Mouse (Mus musculus): ENCODE data around the gene Npepps. TPM values are rescaled to one million over a fixed set of nuclear protein-coding genes. Genes with fewer than 3 reads are reported as not detected.
"Not testable (repeated sequence)": the region's sequence is repeated elsewhere in the genome, so short reads cannot be mapped to it uniquely, and the experiment has no call there.

Npepps gene
- 83.9 and 90.7 TPM in 2 replicates for polyA plus RNA-seq (2016; fragmentation: Nextera tagmentation; extraction: Ambion mirVana)

DNA sequence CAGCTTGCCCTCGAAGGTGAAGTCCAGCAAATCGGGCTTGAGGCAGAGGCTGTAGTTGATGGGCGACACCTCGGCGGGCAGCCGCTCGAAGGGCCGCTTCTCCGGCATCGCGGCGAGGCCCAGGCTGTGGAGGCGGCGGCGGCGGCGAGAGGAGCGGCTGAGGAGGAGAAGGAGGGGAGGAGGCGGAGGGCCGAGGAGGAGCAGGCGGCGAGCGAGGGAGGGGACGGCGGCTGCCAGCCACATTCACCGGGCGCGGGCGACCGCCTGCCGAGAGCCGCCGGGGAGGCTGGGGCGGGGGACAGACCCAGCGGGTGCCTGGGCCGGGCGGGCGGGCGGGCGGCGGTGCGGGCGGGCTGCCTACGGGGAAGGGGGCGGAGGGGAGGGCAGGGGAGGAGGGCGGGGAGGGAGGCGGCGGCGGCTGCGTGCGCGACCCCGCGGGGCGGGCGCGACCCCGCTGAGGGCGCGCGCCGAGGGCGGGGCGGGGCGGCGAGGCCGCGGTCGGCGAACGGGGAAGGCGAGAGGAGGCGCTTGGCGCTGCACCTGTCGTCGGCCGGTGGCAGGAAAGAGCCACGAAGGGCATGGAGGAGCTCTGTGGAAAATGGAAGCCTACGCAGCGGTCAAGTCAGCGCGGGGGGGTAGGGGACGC, at the start of gene Npepps:
Gene Npepps, minus strand, starts transcription at position 423 of the 646 bp plus-strand sequence.
- Histone ChIP-seq H3K4me1 (peaks cover 22% of the 10 kb centered on the region), H3K9me3 (no peaks in the 10 kb centered on the region), H3K4me3 (peak within 1 kb of the TSS; percentile 100), H3K36me3 (0 out of 2 replicates have a peak, but pooled peaks cover 6% of the 10 kb centered on the region), H3K27me3 (ENCODE audit: insufficient read depth, poor library complexity, severe bottlenecking) (no peaks in the 10 kb centered on the region), H3K27ac (peak within 1 kb of the TSS; percentile 100)
- DNase-seq (ENCODE audit: low spot score) = peak; percentile 85
- WGBS = under 1% methylated on average over 59 of the region's 83 CpGs

- Histone ChIP-seq H3K9me3 (no peaks in the 10 kb centered on the region), H3K27me3 (ENCODE audit: insufficient read depth, poor library complexity, severe bottlenecking) (no peaks in the 10 kb centered on the region), H3K36me3 (peaks cover 70% of the 10 kb centered on the region), H3K4me1 (0 out of 2 replicates have a peak, but pooled peaks cover 6% of the 10 kb centered on the region), H3K4me3 (no peak overlapping the region), H3K27ac (no peak overlapping the region)
- 25% methylated on average over 9 of the region's 9 CpGs for WGBS
- no peak for DNase-seq (ENCODE audit: low spot score)
These were observed 47.7 kb upstream of the Npepps start for GRCm38 (mm10) chr11:97328148-97328547.

DNA sequence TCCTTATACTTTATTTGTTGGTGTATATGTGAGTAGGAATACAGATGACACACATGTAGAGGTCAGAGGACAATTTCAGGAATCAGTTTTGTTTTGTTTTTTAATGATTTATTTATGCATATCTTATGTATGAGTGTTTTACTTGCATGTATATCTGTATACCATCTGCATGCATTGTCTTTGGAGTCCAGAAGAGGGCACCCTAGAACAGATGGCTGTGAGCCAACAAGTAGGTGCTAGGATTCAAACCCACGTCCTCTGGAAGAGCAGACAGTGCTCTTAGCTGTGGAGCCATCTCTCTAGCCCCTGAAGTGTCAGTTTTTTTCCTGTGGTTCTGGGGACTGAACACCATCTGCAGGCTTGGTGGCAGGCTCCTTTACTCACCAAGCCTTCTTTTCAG, 44.8 kb upstream of the Npepps start:
- Histone ChIP-seq H3K27me3 (ENCODE audit: insufficient read depth, poor library complexity, severe bottlenecking) (no peaks in the 10 kb centered on the region), H3K4me1 (no peaks in the 10 kb centered on the region), H3K36me3 (peaks cover 85% of the 10 kb centered on the region), H3K4me3 (no peak overlapping the region), H3K9me3 (no peaks in the 10 kb centered on the region), H3K27ac (no peak overlapping the region)
- DNase-seq (ENCODE audit: low spot score) = no peak
- 76% methylated on average over 1 of the region's 1 CpGs for WGBS

GRCm38 (mm10) chr11:97321894-97322600, 41.6 kb upstream of the Npepps start:
- peaks cover 81% of the 10 kb centered on the region for H3K36me3 ChIP-seq
- H3K4me1 ChIP-seq; H3K27ac ChIP-seq; H3K27me3 ChIP-seq (ENCODE audit: insufficient read depth, poor library complexity, severe bottlenecking); H3K9me3 ChIP-seq; H3K4me3 ChIP-seq; DNase-seq (ENCODE audit: low spot score): not testable (repeated sequence)
- 84% methylated on average over 8 of the region's 8 CpGs for WGBS

DNA sequence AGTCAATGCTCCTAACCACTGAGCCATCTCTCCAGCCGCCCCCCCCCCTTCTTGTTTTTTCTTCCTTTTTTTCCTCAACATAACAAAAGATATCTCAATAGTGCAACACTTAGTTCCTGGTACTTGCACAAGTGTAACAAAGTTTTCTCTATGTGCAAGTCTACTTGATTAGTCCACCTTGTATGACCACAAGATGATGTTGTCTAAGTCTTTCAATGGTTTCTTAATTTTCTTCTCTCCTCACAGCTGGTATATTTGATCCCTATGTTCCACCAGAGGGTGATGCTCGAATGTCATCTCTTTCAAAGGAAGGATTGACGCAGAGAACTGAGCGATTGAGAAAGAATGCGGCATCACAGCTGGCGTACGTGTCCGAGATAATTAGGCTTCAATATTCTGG, 40.8 kb upstream of the Npepps start:
- no peak for DNase-seq (ENCODE audit: low spot score)
- H3K27ac ChIP-seq = no peak overlapping the region
- no peaks in the 10 kb centered on the region for H3K27me3 ChIP-seq (ENCODE audit: insufficient read depth, poor library complexity, severe bottlenecking)
- WGBS = 91% methylated on average over 8 of the region's 8 CpGs
- no peak overlapping the region for H3K4me3 ChIP-seq
- peaks cover 7% of the 10 kb centered on the region; the same call in 1 of the 2 replicates for H3K4me1 ChIP-seq
- H3K9me3 ChIP-seq = no peaks in the 10 kb centered on the region
- peaks cover 73% of the 10 kb centered on the region for H3K36me3 ChIP-seq

GRCm38 (mm10) chr11:97315504-97316503, 35.4 kb upstream of the Npepps start, which contains the start of gene Mrpl45:
Mrpl45 (plus strand) TSS chr11:97315716.
- Histone ChIP-seq H3K27ac (peak within 1 kb of the TSS; percentile 90), H3K9me3 (no peaks in the 10 kb centered on the region), H3K4me3 (peak within 1 kb of the TSS; percentile 68), H3K4me1 (peaks cover 17% of the 10 kb centered on the region), H3K36me3 (peaks cover 30% of the 10 kb centered on the region; the same call in 1 of the 2 replicates), H3K27me3 (ENCODE audit: insufficient read depth, poor library complexity, severe bottlenecking) (no peaks in the 10 kb centered on the region)
- under 1% methylated on average over 50 of the region's 50 CpGs for WGBS
- DNase-seq (ENCODE audit: low spot score) = peak; percentile 98

DNA sequence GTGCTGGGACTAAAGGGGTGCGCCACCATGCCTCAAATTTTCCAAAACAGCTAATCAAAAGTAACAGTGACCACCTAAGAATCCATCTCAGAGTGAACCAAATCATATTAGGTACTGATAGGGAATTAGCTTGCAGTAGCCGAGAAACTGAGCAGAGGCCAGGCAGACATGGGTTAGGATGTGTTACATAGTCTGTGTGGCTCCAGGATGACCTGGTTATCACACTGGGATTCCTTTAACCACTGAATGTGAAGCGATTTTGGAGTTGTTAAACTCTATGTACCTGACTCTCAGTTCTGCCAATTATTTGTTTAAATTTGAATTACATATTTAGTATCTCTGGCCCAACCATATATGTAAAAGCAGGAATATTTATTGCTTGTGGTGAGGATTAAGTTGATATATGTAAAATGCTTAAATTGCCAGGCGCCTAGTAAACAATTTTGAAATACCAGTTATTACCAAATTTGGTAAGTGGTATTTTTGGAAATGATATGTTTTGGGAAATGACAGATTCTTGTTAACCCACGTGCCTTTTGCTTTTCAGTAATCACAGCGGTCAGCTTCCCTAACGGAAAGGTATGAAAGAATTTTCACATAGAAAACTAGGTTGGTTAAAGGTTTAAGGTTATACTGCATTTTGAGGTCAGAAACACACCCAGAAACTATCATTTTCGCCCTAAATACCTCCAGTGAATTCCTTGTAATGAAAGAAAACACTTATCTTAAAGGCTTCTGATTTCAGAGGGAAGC, 34.5 kb upstream of the Npepps start:
- Histone ChIP-seq H3K27ac (peak overlapping the region; percentile 90), H3K36me3 (peaks cover 23% of the 10 kb centered on the region; the same call in 1 of the 2 replicates), H3K4me3 (peak overlapping the region; percentile 68), H3K27me3 (ENCODE audit: insufficient read depth, poor library complexity, severe bottlenecking) (no peaks in the 10 kb centered on the region), H3K4me1 (peaks cover 25% of the 10 kb centered on the region), H3K9me3 (no peaks in the 10 kb centered on the region)
- DNase-seq (ENCODE audit: low spot score) = no peak
- WGBS = 43% methylated on average over 8 of the region's 8 CpGs

GRCm38 (mm10) chr11:97314110-97314509, 33.7 kb upstream of the Npepps start:
- Histone ChIP-seq H3K4me3 (no peak overlapping the region), H3K27me3 (ENCODE audit: insufficient read depth, poor library complexity, severe bottlenecking) (no peaks in the 10 kb centered on the region), H3K36me3 (peaks cover 17% of the 10 kb centered on the region; the same call in 1 of the 2 replicates), H3K27ac (no peak overlapping the region), H3K4me1 (peaks cover 33% of the 10 kb centered on the region), H3K9me3 (no peaks in the 10 kb centered on the region)
- no peak for DNase-seq (ENCODE audit: low spot score)
- 94% methylated on average over 3 of the region's 3 CpGs for WGBS

- H3K27ac ChIP-seq; H3K9me3 ChIP-seq; H3K4me3 ChIP-seq; H3K36me3 ChIP-seq; DNase-seq (ENCODE audit: low spot score); H3K27me3 ChIP-seq (ENCODE audit: insufficient read depth, poor library complexity, severe bottlenecking): not testable (repeated sequence)
- WGBS = 77% methylated on average over 1 of the region's 1 CpGs
- H3K4me1 ChIP-seq = peaks cover 33% of the 10 kb centered on the region
These were observed 32.4 kb upstream of the Npepps start for GRCm38 (mm10) chr11:97312871-97313270.

DNA sequence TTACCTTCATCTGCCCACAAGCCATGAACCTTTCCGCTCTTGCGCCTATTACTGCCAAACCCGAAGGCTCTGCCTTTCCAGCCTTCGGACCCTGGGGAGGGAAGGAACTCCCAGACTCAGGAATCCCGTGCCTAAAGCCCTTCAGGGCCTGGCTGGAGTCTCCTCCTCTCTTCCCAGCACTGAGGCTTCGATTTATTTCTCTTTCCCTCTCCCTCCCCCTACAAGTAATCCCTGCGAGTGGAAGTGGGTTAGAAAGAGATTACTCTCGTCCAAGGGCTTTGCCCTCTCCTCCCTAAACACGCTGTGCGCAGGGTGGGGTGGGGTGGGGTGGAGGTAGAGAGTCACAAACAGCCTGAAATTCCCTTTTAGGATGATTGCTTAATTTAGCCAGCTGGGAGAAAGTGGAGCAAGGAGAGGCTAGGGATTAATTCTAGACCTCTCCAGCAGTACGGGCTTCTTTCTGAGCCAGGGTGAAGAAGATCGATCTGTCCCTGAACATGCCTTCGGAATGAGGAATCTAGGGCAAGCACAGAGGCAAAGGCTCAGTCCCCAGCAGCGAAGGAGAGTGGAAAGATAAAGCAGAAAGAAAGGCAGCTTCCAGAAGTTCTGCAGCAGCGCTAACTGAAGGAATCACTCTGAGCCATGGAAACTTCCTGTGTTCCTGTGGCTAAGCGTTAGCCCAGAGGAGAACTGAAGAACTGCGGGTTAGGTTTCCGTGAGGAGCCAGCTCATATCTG, 30.6 kb upstream of the Npepps start:
- no peak for DNase-seq (ENCODE audit: low spot score)
- H3K27me3 ChIP-seq (ENCODE audit: insufficient read depth, poor library complexity, severe bottlenecking) = no peaks in the 10 kb centered on the region
- peak overlapping the region; percentile 61 for H3K4me3 ChIP-seq
- peak overlapping the region; percentile 76 for H3K27ac ChIP-seq
- H3K36me3 ChIP-seq = 0 out of 2 replicates have a peak, but pooled peaks cover 3% of the 10 kb centered on the region
- no peaks in the 10 kb centered on the region for H3K9me3 ChIP-seq
- 1% methylated on average over 18 of the region's 18 CpGs for WGBS
- H3K4me1 ChIP-seq = peaks cover 25% of the 10 kb centered on the region

DNA sequence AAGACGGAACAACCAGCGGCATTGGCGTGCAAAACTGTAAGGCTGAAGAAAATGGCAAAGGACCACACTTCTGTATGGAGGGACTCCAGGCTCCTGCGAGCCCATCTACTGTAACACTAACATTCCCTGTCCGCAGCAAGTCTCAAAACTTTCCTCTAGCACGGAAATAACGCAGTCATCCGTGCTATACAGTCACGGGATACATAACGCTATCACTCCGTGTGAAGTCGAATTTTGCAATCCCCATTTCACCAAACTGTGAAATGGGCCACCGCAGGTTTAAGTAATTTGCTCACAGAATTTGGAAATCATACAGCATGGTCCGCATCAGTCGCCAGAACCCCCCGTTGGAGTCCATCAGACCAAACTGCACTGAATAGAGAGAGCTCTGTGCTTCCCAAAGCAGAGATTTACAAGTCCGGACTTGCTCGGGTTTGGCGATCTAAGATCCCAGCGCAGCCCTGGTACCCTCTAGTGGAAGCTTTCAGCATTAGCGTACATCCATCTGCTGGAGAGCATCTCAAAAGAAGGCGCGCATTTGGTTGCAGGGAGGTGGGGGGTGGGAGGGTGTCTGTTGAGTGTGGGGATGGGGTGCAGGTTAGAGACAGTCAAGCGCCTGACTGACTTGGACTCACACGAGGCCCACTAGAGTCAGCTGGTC, 29.6 kb upstream of the Npepps start:
- peak overlapping the region; percentile 76 for H3K27ac ChIP-seq
- WGBS = under 1% methylated on average over 25 of the region's 25 CpGs

More for the DNA sequence above, 29.6 kb upstream of the Npepps start:
- peak overlapping the region; percentile 61 for H3K4me3 ChIP-seq
- H3K27me3 ChIP-seq (ENCODE audit: insufficient read depth, poor library complexity, severe bottlenecking) = no peaks in the 10 kb centered on the region
- DNase-seq (ENCODE audit: low spot score) = peak; percentile 90
- peaks cover 25% of the 10 kb centered on the region for H3K4me1 ChIP-seq
- no peaks in the 10 kb centered on the region for H3K9me3 ChIP-seq
- H3K36me3 ChIP-seq = no peaks in the 10 kb centered on the region

Measured in heart, embryonic 10.5 days (tissue).